Mouse (Mus musculus) limb, embryonic 14.5 days (tissue): ENCODE results near the gene Gpsm2. TPM values are rescaled to one million over a fixed set of nuclear protein-coding genes. Genes with fewer than 3 reads are reported as not detected.

Experiments
- ATAC-seq: fragments of 200-750 bp; cut with Nextera tagmentation; 2 replicates; pipeline ENCODE4 v1.8.0; 2017; ENCODE audit warnings: low read depth, moderate number of reproducible peaks, moderate TSS enrichment; ENCODE audit not compliant: low FRiP score
- DNase-seq: peaks from one replicate; pipeline ENCODE4 v3.0.0-alpha.2; 2015; ENCODE audit warnings: low spot score
- H3K27ac ChIP-seq: fragments of 300-500 bp; sonication (generic); replicated peaks from 2 replicates; pipeline ENCODE4 v1.5.1; 2014; ENCODE audit warnings: low read depth, mild to moderate bottlenecking, low read length, moderate library complexity, mixed read lengths
- H3K27me3 ChIP-seq: fragments of 300-500 bp; sonication (generic); 2 replicates; pipeline ENCODE4 v1.6.1; 2014; ENCODE audit warnings: low read length, mixed read lengths; ENCODE audit not compliant: control insufficient read depth, insufficient read depth
- H3K36me3 ChIP-seq: fragments of 300-500 bp; sonication (generic); 2 replicates; pipeline ENCODE4 v1.6.1; 2014; ENCODE audit warnings: mild to moderate bottlenecking, low read length, moderate library complexity, mixed read lengths; ENCODE audit not compliant: control insufficient read depth, insufficient read depth
- H3K4me1 ChIP-seq: fragments of 300-500 bp; sonication (generic); 2 replicates; pipeline ENCODE4 v1.6.1; 2014; ENCODE audit warnings: antibody characterized with exemption, low read length, mixed read lengths; ENCODE audit not compliant: control insufficient read depth, insufficient read depth
- H3K4me2 ChIP-seq: fragments of 300-500 bp; sonication (generic); replicated peaks from 2 replicates; pipeline ENCODE4 v1.6.1; 2014; ENCODE audit warnings: low read depth, mild to moderate bottlenecking, low read length, moderate library complexity; ENCODE audit not compliant: severe bottlenecking
- H3K4me3 ChIP-seq: fragments of 300-500 bp; sonication (generic); replicated peaks from 2 replicates; pipeline ENCODE4 v1.5.1; 2014; ENCODE audit warnings: low read length
- H3K9ac ChIP-seq: fragments of 300-500 bp; sonication (generic); 2 replicates; pipeline ENCODE4 v1.6.1; 2014; ENCODE audit warnings: mild to moderate bottlenecking, low read depth, low read length, moderate library complexity; ENCODE audit not compliant: severe bottlenecking
- H3K9me3 ChIP-seq: fragments of 300-500 bp; sonication (generic); 2 replicates; pipeline ENCODE4 v1.6.1; 2016; ENCODE audit warnings: low read length; ENCODE audit not compliant: control insufficient read depth
- POLR2A ChIP-seq: fragments of 200-500 bp; IDR thresholded peaks from 2 replicates; pipeline ENCODE4 v1.8.0; 2012; ENCODE audit warnings: inconsistent platforms, mild to moderate bottlenecking, moderate library complexity, borderline replicate concordance; ENCODE audit not compliant: insufficient read depth, insufficient read length; ENCODE audit errors: extremely low read depth
- WGBS: fragments of 180-500 bp; shearing (Covaris S2); extraction: QIAGEN DNeasy Blood & Tissue Kit; methylation state at CpG from one replicate; pipeline ENCODE4 v1.1.7; 2014; 5-methylcytosine and 5-hydroxymethylcytosine counted together
- polyA plus RNA-seq, 2 experiments: library from polyadenylated mRNA; depleted of rRNA in 1 of 2; stranded (reverse) in 1 of 2; unstranded in 1 of 2; fragments of >200 nt; fragmentation: Nextera tagmentation in 1 of 2; extraction: Ambion mirVana in 1 of 2; gene quantifications; 2 replicates each; pipeline versions ENCODE4 v1.2.1 to v1.2.3; 2012 to 2014

Gene Gpsm2
- polyA plus RNA-seq, 2 experiments: 55.2 to 120 TPM

- H3K4me2 ChIP-seq: no peak overlapping the region
- no peak overlapping the region for H3K9ac ChIP-seq
- no peaks in the 10 kb centered on the region for H3K27me3 ChIP-seq
- H3K4me3 ChIP-seq: no peak overlapping the region
- ATAC-seq: no peak
- H3K9me3 ChIP-seq: no peaks in the 10 kb centered on the region
- no peak overlapping the region for H3K27ac ChIP-seq
- peaks cover 20% of the 10 kb centered on the region; the same call in 1 of the 2 replicates for H3K4me1 ChIP-seq
- H3K36me3 ChIP-seq: peaks cover 4% of the 10 kb centered on the region; the same call in 1 of the 2 replicates
- TF ChIP-seq POLR2A: no peak
- DNase-seq: no peak
- WGBS: 93% methylated on average over 4 of the region's 4 CpGs
These were observed 7.3 kb downstream of the Gpsm2 start for GRCm38 (mm10) chr3:108714837-108715236.

GRCm38 (mm10) chr3:108713065-108713675 is 8.9 kb downstream of the Gpsm2 start:
- Histone ChIP-seq H3K9ac (no peak overlapping the region), H3K4me3 (no peak overlapping the region), H3K4me2 (no peak overlapping the region), H3K9me3 (no peaks in the 10 kb centered on the region), H3K36me3 (peaks cover 11% of the 10 kb centered on the region; the same call in 1 of the 2 replicates), H3K27me3 (no peaks in the 10 kb centered on the region), H3K27ac (no peak overlapping the region), H3K4me1 (peaks cover 16% of the 10 kb centered on the region; the same call in 1 of the 2 replicates)
- 33% methylated on average over 3 of the region's 3 CpGs for WGBS
- TF ChIP-seq POLR2A: no peak
- no peak for DNase-seq
- no peak for ATAC-seq

- Histone ChIP-seq H3K4me1 (peaks cover 16% of the 10 kb centered on the region; the same call in 1 of the 2 replicates), H3K27ac (no peak overlapping the region), H3K36me3 (peaks cover 20% of the 10 kb centered on the region), H3K27me3 (no peaks in the 10 kb centered on the region), H3K4me3 (no peak overlapping the region), H3K9me3 (no peaks in the 10 kb centered on the region), H3K9ac (no peak overlapping the region), H3K4me2 (no peak overlapping the region)
- ATAC-seq: no peak
- no peak for TF ChIP-seq POLR2A
- no peak for DNase-seq
- WGBS: 92% methylated on average over 5 of the region's 5 CpGs
These were observed 10.8 kb downstream of the Gpsm2 start for GRCm38 (mm10) chr3:108711296-108711695.

GRCm38 (mm10) chr3:108702789-108703188 is 19.3 kb downstream of the Gpsm2 start:
- TF ChIP-seq POLR2A: no peak
- DNase-seq (no peak), ATAC-seq (no peak)
- Histone ChIP-seq H3K4me2 (no peak overlapping the region), H3K9ac (no peak overlapping the region), H3K4me1 (0 out of 2 replicates have a peak, but pooled peaks cover 3% of the 10 kb centered on the region), H3K4me3 (no peak overlapping the region), H3K36me3 (peaks cover 63% of the 10 kb centered on the region), H3K9me3 (no peaks in the 10 kb centered on the region), H3K27ac (no peak overlapping the region), H3K27me3 (no peaks in the 10 kb centered on the region)
- WGBS: 93% methylated on average over 8 of the region's 8 CpGs

GRCm38 (mm10) chr3:108701256-108701655 is 20.9 kb downstream of the Gpsm2 start:
- H3K4me3 ChIP-seq: no peak overlapping the region
- no peak overlapping the region for H3K9ac ChIP-seq
- peaks cover 72% of the 10 kb centered on the region for H3K36me3 ChIP-seq
- H3K27me3 ChIP-seq: no peaks in the 10 kb centered on the region
- H3K9me3 ChIP-seq: no peaks in the 10 kb centered on the region
- WGBS: 87% methylated on average over 1 of the region's 1 CpGs
- H3K27ac ChIP-seq: no peak overlapping the region
- 0 out of 2 replicates have a peak, but pooled peaks cover 3% of the 10 kb centered on the region for H3K4me1 ChIP-seq
- DNase-seq: peak; percentile 25
- no peak for ATAC-seq
- no peak for TF ChIP-seq POLR2A
- no peak overlapping the region for H3K4me2 ChIP-seq

GRCm38 (mm10) chr3:108699786-108700185 is 22.3 kb downstream of the Gpsm2 start:
- ATAC-seq (no peak), DNase-seq (no peak)
- Histone ChIP-seq H3K27ac (no peak overlapping the region), H3K9me3 (no peaks in the 10 kb centered on the region), H3K36me3 (peaks cover 77% of the 10 kb centered on the region), H3K27me3 (no peaks in the 10 kb centered on the region), H3K9ac (no peak overlapping the region), H3K4me3 (no peak overlapping the region), H3K4me1 (0 out of 2 replicates have a peak, but pooled peaks cover 3% of the 10 kb centered on the region), H3K4me2 (no peak overlapping the region)
- TF ChIP-seq POLR2A: no peak
- WGBS: 93% methylated on average over 4 of the region's 4 CpGs
